Mouse (Mus musculus): Measurements from ENCODE around the gene Lgals7. TPM values are rescaled to one million over a fixed set of nuclear protein-coding genes. Genes with fewer than 3 reads are reported as not detected.

Lgals7 gene
- total and polyA plus RNA-seq, 2 experiments: not detected

GRCm38 (mm10) chr7:28876099-28876498 is 12.4 kb downstream of the Lgals7 start:
- H3K27me3 ChIP-seq (ENCODE audit: control insufficient read depth, insufficient read depth, low read length): no peaks in the 10 kb centered on the region
- no peak overlapping the region for H3K9ac ChIP-seq (ENCODE audit: low read depth, low read length)
- no peak overlapping the region for H3K27ac ChIP-seq (replicated peaks; ENCODE audit: insufficient read depth, low read depth, low read length)
- no peak overlapping the region for H3K4me3 ChIP-seq (ENCODE audit: insufficient read depth, low read depth, low read length)
- no peak for DNase-seq (ENCODE audit: extremely low read depth, low read depth, low spot score)
- TF ChIP-seq POLR2A (IDR thresholded peaks at IDR 0.05; ENCODE audit: extremely low read depth, insufficient read depth, low read length) (no peak), CTCF (IDR thresholded peaks at IDR 0.05; ENCODE audit: low read depth, low read length) (no peak)
- no peaks in the 10 kb centered on the region for H3K79me2 ChIP-seq (ENCODE audit: control insufficient read depth, insufficient read depth, low read length)
- no peaks in the 10 kb centered on the region for H3K4me1 ChIP-seq (ENCODE audit: control insufficient read depth, insufficient read depth, low read length)
- H3K36me3 ChIP-seq (ENCODE audit: control insufficient read depth, insufficient read depth, low read length): no peaks in the 10 kb centered on the region
- WGBS: 84% methylated on average over 4 of the region's 4 CpGs

DNA sequence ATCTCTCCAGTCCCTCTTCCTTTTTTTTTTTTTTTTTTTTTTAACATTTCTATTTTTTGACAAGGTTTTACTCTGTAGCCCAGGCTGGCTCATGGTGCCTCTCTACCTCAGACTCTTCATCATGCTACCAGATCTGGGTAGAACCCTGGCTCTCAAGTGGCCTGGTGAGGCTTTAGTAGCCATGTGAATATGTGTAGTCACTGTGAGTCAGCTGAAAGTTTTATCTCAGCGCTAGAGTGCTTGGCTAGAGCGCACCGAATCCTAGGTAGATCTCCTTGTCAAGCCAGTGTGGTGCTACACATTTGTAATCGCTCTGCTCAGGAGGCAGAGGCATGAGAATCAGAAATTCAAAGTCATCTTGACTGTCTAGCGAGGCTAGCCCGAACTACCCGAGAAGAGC is 13.5 kb downstream of the Lgals7 start:
- Histone ChIP-seq H3K36me3 (ENCODE audit: control insufficient read depth, insufficient read depth, low read length) (no peaks in the 10 kb centered on the region), H3K27ac (replicated peaks; ENCODE audit: insufficient read depth, low read depth, low read length) (no peak overlapping the region), H3K79me2 (ENCODE audit: control insufficient read depth, insufficient read depth, low read length) (no peaks in the 10 kb centered on the region), H3K9ac (ENCODE audit: low read depth, low read length) (no peak overlapping the region), H3K4me3 (ENCODE audit: insufficient read depth, low read depth, low read length) (no peak overlapping the region), H3K27me3 (ENCODE audit: control insufficient read depth, insufficient read depth, low read length) (no peaks in the 10 kb centered on the region), H3K4me1 (ENCODE audit: control insufficient read depth, insufficient read depth, low read length) (no peaks in the 10 kb centered on the region)
- DNase-seq (ENCODE audit: extremely low read depth, low read depth, low spot score): no peak
- 89% methylated on average over 7 of the region's 7 CpGs for WGBS
- no peak for TF ChIP-seq CTCF (IDR thresholded peaks at IDR 0.05; ENCODE audit: low read depth, low read length)
- TF ChIP-seq POLR2A (IDR thresholded peaks at IDR 0.05; ENCODE audit: extremely low read depth, insufficient read depth, low read length): no peak

GRCm38 (mm10) chr7:28877856-28878255 is 14.2 kb downstream of the Lgals7 start:
- Histone ChIP-seq H3K4me1 (ENCODE audit: control insufficient read depth, insufficient read depth, low read length) (no peaks in the 10 kb centered on the region), H3K27ac (replicated peaks; ENCODE audit: insufficient read depth, low read depth, low read length) (no peak overlapping the region), H3K9ac (ENCODE audit: low read depth, low read length) (no peak overlapping the region), H3K79me2 (ENCODE audit: control insufficient read depth, insufficient read depth, low read length) (no peaks in the 10 kb centered on the region), H3K4me3 (ENCODE audit: insufficient read depth, low read depth, low read length) (no peak overlapping the region), H3K27me3 (ENCODE audit: control insufficient read depth, insufficient read depth, low read length) (no peaks in the 10 kb centered on the region), H3K36me3 (ENCODE audit: control insufficient read depth, insufficient read depth, low read length) (no peaks in the 10 kb centered on the region)
- 92% methylated on average over 4 of the region's 4 CpGs for WGBS
- DNase-seq (ENCODE audit: extremely low read depth, low read depth, low spot score): no peak
- no peak for TF ChIP-seq CTCF (IDR thresholded peaks at IDR 0.05; ENCODE audit: low read depth, low read length)
- no peak for TF ChIP-seq POLR2A (IDR thresholded peaks at IDR 0.05; ENCODE audit: extremely low read depth, insufficient read depth, low read length)

DNA sequence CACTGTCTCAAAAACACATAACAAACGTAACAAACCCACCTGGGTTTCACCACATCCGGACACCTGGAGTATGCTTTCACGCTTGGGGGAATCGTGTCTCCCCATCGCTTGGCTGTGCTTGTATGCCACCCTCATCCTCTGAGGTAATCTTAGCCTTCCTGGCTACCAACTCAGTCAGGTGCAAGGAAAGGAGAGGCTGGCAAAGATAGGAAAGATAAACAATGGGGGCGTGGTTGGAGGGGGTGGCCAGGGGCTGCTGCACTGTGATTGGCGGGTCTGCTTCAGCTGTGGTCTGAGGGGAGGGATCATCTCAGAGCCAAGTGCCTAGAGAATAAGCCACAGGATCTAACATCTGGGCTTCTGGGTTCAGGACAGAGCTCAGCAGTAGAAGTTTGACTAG is 16.0 kb downstream of the Lgals7 start:
- H3K79me2 ChIP-seq (ENCODE audit: control insufficient read depth, insufficient read depth, low read length): no peaks in the 10 kb centered on the region
- TF ChIP-seq POLR2A (IDR thresholded peaks at IDR 0.05; ENCODE audit: extremely low read depth, insufficient read depth, low read length) (no peak), CTCF (IDR thresholded peaks at IDR 0.05; ENCODE audit: low read depth, low read length) (no peak)
- 83% methylated on average over 7 of the region's 7 CpGs for WGBS
- H3K36me3 ChIP-seq (ENCODE audit: control insufficient read depth, insufficient read depth, low read length): no peaks in the 10 kb centered on the region
- H3K4me1 ChIP-seq (ENCODE audit: control insufficient read depth, insufficient read depth, low read length): no peaks in the 10 kb centered on the region
- H3K9ac ChIP-seq (ENCODE audit: low read depth, low read length): no peak overlapping the region
- no peak for DNase-seq (ENCODE audit: extremely low read depth, low read depth, low spot score)
- H3K27me3 ChIP-seq (ENCODE audit: control insufficient read depth, insufficient read depth, low read length): no peaks in the 10 kb centered on the region
- no peak overlapping the region for H3K27ac ChIP-seq (replicated peaks; ENCODE audit: insufficient read depth, low read depth, low read length)
- H3K4me3 ChIP-seq (ENCODE audit: insufficient read depth, low read depth, low read length): no peak overlapping the region

GRCm38 (mm10) chr7:28880554-28880953 is 16.9 kb downstream of the Lgals7 start:
- H3K27ac ChIP-seq (replicated peaks; ENCODE audit: insufficient read depth, low read depth, low read length): no peak overlapping the region
- 88% methylated on average over 10 of the region's 10 CpGs for WGBS
- H3K4me1 ChIP-seq (ENCODE audit: control insufficient read depth, insufficient read depth, low read length): no peaks in the 10 kb centered on the region
- no peaks in the 10 kb centered on the region for H3K36me3 ChIP-seq (ENCODE audit: control insufficient read depth, insufficient read depth, low read length)
- no peak for TF ChIP-seq CTCF (IDR thresholded peaks at IDR 0.05; ENCODE audit: low read depth, low read length)
- no peak for TF ChIP-seq POLR2A (IDR thresholded peaks at IDR 0.05; ENCODE audit: extremely low read depth, insufficient read depth, low read length)
- no peaks in the 10 kb centered on the region for H3K27me3 ChIP-seq (ENCODE audit: control insufficient read depth, insufficient read depth, low read length)
- H3K79me2 ChIP-seq (ENCODE audit: control insufficient read depth, insufficient read depth, low read length): no peaks in the 10 kb centered on the region
- DNase-seq (ENCODE audit: extremely low read depth, low read depth, low spot score): no peak
- no peak overlapping the region for H3K9ac ChIP-seq (ENCODE audit: low read depth, low read length)
- H3K4me3 ChIP-seq (ENCODE audit: insufficient read depth, low read depth, low read length): no peak overlapping the region

DNA sequence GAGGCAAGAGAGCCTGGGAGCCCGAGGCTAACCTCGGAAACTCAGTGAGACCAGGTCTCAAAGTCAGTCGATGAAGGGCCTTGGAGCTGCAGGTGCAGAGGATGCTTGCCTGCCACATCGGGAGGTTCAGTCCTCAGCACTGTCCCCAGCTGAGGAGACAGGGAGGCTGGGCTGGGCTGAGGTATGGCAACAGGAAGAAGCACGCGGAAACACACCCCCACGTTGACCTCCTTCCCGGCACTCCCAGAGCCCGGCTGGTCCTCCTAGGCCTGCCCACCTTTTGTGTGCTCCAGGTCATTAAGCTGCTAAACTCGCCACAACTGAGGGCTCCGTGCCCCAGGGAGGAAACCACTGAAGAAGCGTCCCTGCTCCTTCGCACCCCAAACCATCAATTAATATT is 17.5 kb downstream of the Lgals7 start, which contains the start of gene Capn12:
Gene Capn12 (plus strand): TSS at position 224 of the 400 bp plus-strand sequence.
- no peak for DNase-seq (ENCODE audit: extremely low read depth, low read depth, low spot score)
- 59% methylated on average over 13 of the region's 13 CpGs for WGBS
- Histone ChIP-seq H3K27ac (replicated peaks; ENCODE audit: insufficient read depth, low read depth, low read length) (no peak within 1 kb of the TSS), H3K27me3 (ENCODE audit: control insufficient read depth, insufficient read depth, low read length) (no peaks in the 10 kb centered on the region), H3K9ac (ENCODE audit: low read depth, low read length) (no peak within 1 kb of the TSS), H3K79me2 (ENCODE audit: control insufficient read depth, insufficient read depth, low read length) (no peaks in the 10 kb centered on the region), H3K4me3 (ENCODE audit: insufficient read depth, low read depth, low read length) (no peak within 1 kb of the TSS), H3K4me1 (ENCODE audit: control insufficient read depth, insufficient read depth, low read length) (no peaks in the 10 kb centered on the region), H3K36me3 (ENCODE audit: control insufficient read depth, insufficient read depth, low read length) (no peaks in the 10 kb centered on the region)
- no peak for TF ChIP-seq POLR2A (IDR thresholded peaks at IDR 0.05; ENCODE audit: extremely low read depth, insufficient read depth, low read length)
- no peak for TF ChIP-seq CTCF (IDR thresholded peaks at IDR 0.05; ENCODE audit: low read depth, low read length)

All from liver, adult 2 months (tissue).